Mouse (Mus musculus): ENCODE measurements at regions not wholly inside any gene's neighbourhood (a gene's known extent, or its start where the extent isn't known, plus 50 kb on each side); places are given as distances from the start of the nearest gene placed in this dataset.

- no peak overlapping the region for H3K4me3 ChIP-seq (replicated peaks; ENCODE audit: insufficient read depth, low read depth, low read length)
- WGBS: 68% methylated on average over 4 of the region's 4 CpGs
- TF ChIP-seq POLR2A (IDR thresholded peaks at IDR 0.05; ENCODE audit: borderline replicate concordance, insufficient read depth, low read length) (no peak), CTCF (IDR thresholded peaks at IDR 0.05; ENCODE audit: borderline replicate concordance, insufficient read depth, low read depth, low read length) (no peak)
- H3K27ac ChIP-seq (ENCODE audit: insufficient read depth, low read length): no peak overlapping the region
- H3K4me1 ChIP-seq (ENCODE audit: control insufficient read depth, insufficient read depth, low read length): no peaks in the 10 kb centered on the region
- DNase-seq: no peak
- no peaks in the 10 kb centered on the region for H3K27me3 ChIP-seq (ENCODE audit: control insufficient read depth, insufficient read depth, low read length)
Observed at GRCm38 (mm10) chr6:98842924-98843323, 500.4 kb upstream of the Gm765 start.

GRCm38 (mm10) chr6:98833922-98834321, 491.4 kb upstream of the Gm765 start:
- Histone ChIP-seq H3K4me3 (replicated peaks; ENCODE audit: insufficient read depth, low read depth, low read length) (no peak overlapping the region), H3K4me1 (ENCODE audit: control insufficient read depth, insufficient read depth, low read length) (no peaks in the 10 kb centered on the region), H3K27ac (ENCODE audit: insufficient read depth, low read length) (no peak overlapping the region), H3K27me3 (ENCODE audit: control insufficient read depth, insufficient read depth, low read length) (no peaks in the 10 kb centered on the region)
- 94% methylated on average over 7 of the region's 7 CpGs for WGBS
- DNase-seq: no peak
- TF ChIP-seq CTCF (IDR thresholded peaks at IDR 0.05; ENCODE audit: borderline replicate concordance, insufficient read depth, low read depth, low read length): no peak
- no peak for TF ChIP-seq POLR2A (IDR thresholded peaks at IDR 0.05; ENCODE audit: borderline replicate concordance, insufficient read depth, low read length)

- 44% methylated on average over 4 of the region's 4 CpGs for WGBS
- no peak overlapping the region for H3K27ac ChIP-seq (ENCODE audit: insufficient read depth, low read length)
- DNase-seq: no peak
- TF ChIP-seq CTCF (IDR thresholded peaks at IDR 0.05; ENCODE audit: borderline replicate concordance, insufficient read depth, low read depth, low read length) (no peak), POLR2A (IDR thresholded peaks at IDR 0.05; ENCODE audit: borderline replicate concordance, insufficient read depth, low read length) (no peak)
- H3K4me3 ChIP-seq (replicated peaks; ENCODE audit: insufficient read depth, low read depth, low read length): no peak overlapping the region
- no peaks in the 10 kb centered on the region for H3K4me1 ChIP-seq (ENCODE audit: control insufficient read depth, insufficient read depth, low read length)
- no peaks in the 10 kb centered on the region for H3K27me3 ChIP-seq (ENCODE audit: control insufficient read depth, insufficient read depth, low read length)
Observed at GRCm38 (mm10) chr6:98830191-98830590, 487.6 kb upstream of the Gm765 start.

GRCm38 (mm10) chr6:98808046-98808445, 465.5 kb upstream of the Gm765 start:
- 98% methylated on average over 1 of the region's 1 CpGs for WGBS
- Histone ChIP-seq H3K4me1 (ENCODE audit: control insufficient read depth, insufficient read depth, low read length) (no peaks in the 10 kb centered on the region), H3K4me3 (replicated peaks; ENCODE audit: insufficient read depth, low read depth, low read length) (no peak overlapping the region), H3K27me3 (ENCODE audit: control insufficient read depth, insufficient read depth, low read length) (no peaks in the 10 kb centered on the region), H3K27ac (ENCODE audit: insufficient read depth, low read length) (no peak overlapping the region)
- DNase-seq: no peak
- TF ChIP-seq POLR2A (IDR thresholded peaks at IDR 0.05; ENCODE audit: borderline replicate concordance, insufficient read depth, low read length) (no peak), CTCF (IDR thresholded peaks at IDR 0.05; ENCODE audit: borderline replicate concordance, insufficient read depth, low read depth, low read length) (no peak)

GRCm38 (mm10) chr6:98803384-98803949, 460.9 kb upstream of the Gm765 start:
- no peak for TF ChIP-seq POLR2A (IDR thresholded peaks at IDR 0.05; ENCODE audit: borderline replicate concordance, insufficient read depth, low read length)
- no peak for TF ChIP-seq CTCF (IDR thresholded peaks at IDR 0.05; ENCODE audit: borderline replicate concordance, insufficient read depth, low read depth, low read length)
- DNase-seq: no peak
- WGBS: 45% methylated on average over 13 of the region's 13 CpGs
- Histone ChIP-seq H3K27me3 (ENCODE audit: control insufficient read depth, insufficient read depth, low read length) (no peaks in the 10 kb centered on the region), H3K4me1 (ENCODE audit: control insufficient read depth, insufficient read depth, low read length) (no peaks in the 10 kb centered on the region), H3K4me3 (replicated peaks; ENCODE audit: insufficient read depth, low read depth, low read length) (no peak overlapping the region), H3K27ac (ENCODE audit: insufficient read depth, low read length) (no peak overlapping the region)

GRCm38 (mm10) chr6:98801061-98801460, 458.5 kb upstream of the Gm765 start:
- H3K27ac ChIP-seq (ENCODE audit: insufficient read depth, low read length): no peak overlapping the region
- TF ChIP-seq POLR2A (IDR thresholded peaks at IDR 0.05; ENCODE audit: borderline replicate concordance, insufficient read depth, low read length) (no peak), CTCF (IDR thresholded peaks at IDR 0.05; ENCODE audit: borderline replicate concordance, insufficient read depth, low read depth, low read length) (no peak)
- H3K4me1 ChIP-seq (ENCODE audit: control insufficient read depth, insufficient read depth, low read length): no peaks in the 10 kb centered on the region
- no peaks in the 10 kb centered on the region for H3K27me3 ChIP-seq (ENCODE audit: control insufficient read depth, insufficient read depth, low read length)
- H3K4me3 ChIP-seq (replicated peaks; ENCODE audit: insufficient read depth, low read depth, low read length): no peak overlapping the region
- WGBS: 67% methylated on average over 4 of the region's 4 CpGs
- no peak for DNase-seq

GRCm38 (mm10) chr6:98800040-98800439, 457.5 kb upstream of the Gm765 start:
- no peak overlapping the region for H3K4me3 ChIP-seq (replicated peaks; ENCODE audit: insufficient read depth, low read depth, low read length)
- no peak for TF ChIP-seq CTCF (IDR thresholded peaks at IDR 0.05; ENCODE audit: borderline replicate concordance, insufficient read depth, low read depth, low read length)
- no peak for TF ChIP-seq POLR2A (IDR thresholded peaks at IDR 0.05; ENCODE audit: borderline replicate concordance, insufficient read depth, low read length)
- no peak overlapping the region for H3K27ac ChIP-seq (ENCODE audit: insufficient read depth, low read length)
- no peaks in the 10 kb centered on the region for H3K4me1 ChIP-seq (ENCODE audit: control insufficient read depth, insufficient read depth, low read length)
- 91% methylated on average over 8 of the region's 8 CpGs for WGBS
- no peaks in the 10 kb centered on the region for H3K27me3 ChIP-seq (ENCODE audit: control insufficient read depth, insufficient read depth, low read length)
- DNase-seq: no peak

- Histone ChIP-seq H3K27me3 (ENCODE audit: control insufficient read depth, insufficient read depth, low read length) (no peaks in the 10 kb centered on the region), H3K27ac (ENCODE audit: insufficient read depth, low read length) (no peak overlapping the region), H3K4me1 (ENCODE audit: control insufficient read depth, insufficient read depth, low read length) (no peaks in the 10 kb centered on the region), H3K4me3 (replicated peaks; ENCODE audit: insufficient read depth, low read depth, low read length) (no peak overlapping the region)
- no peak for DNase-seq
- WGBS: 93% methylated on average over 3 of the region's 3 CpGs
- TF ChIP-seq POLR2A (IDR thresholded peaks at IDR 0.05; ENCODE audit: borderline replicate concordance, insufficient read depth, low read length) (no peak), CTCF (IDR thresholded peaks at IDR 0.05; ENCODE audit: borderline replicate concordance, insufficient read depth, low read depth, low read length) (no peak)
Observed at GRCm38 (mm10) chr6:98797778-98798177, 455.2 kb upstream of the Gm765 start.

Measured in cerebellum, adult 2 months (tissue).